Mouse (Mus musculus) midbrain, embryonic 12.5 days (tissue): ENCODE measurements around the gene Klf6. TPM values are rescaled to one million over a fixed set of nuclear protein-coding genes. Genes with fewer than 3 reads are reported as not detected.

ENCODE experiments used
- microRNA-seq: library from miRNA; unstranded; fragments of <30 nt; microRNA quantifications from one replicate; pipeline ENCODE4, GENCODE M21; 2017
- polyA plus RNA-seq: library from polyadenylated mRNA; unstranded; fragments of >200 nt; fragmentation: Nextera tagmentation; extraction: Ambion mirVana; gene quantifications from 2 replicates; pipeline ENCODE4 v1.2.1, GENCODE M21; 2016

The Klf6 gene
- polyA plus RNA-seq, 1 experiment from 2014 or later, result 77.0 TPM

Small RNA genes within 50 kb of the gene (microRNA-seq; reads per million reads assigned to microRNA genes)
- gene Gm26043, result not detected
